Mouse (Mus musculus): ENCODE data around the gene Usp18.

- no peak for TF ChIP-seq POLR2A (IDR thresholded peaks at IDR 0.05; ENCODE audit: extremely low read depth, insufficient read depth, low read length)
- TF ChIP-seq CTCF (IDR thresholded peaks at IDR 0.05; ENCODE audit: extremely low read depth, insufficient read depth, low read length), result no peak
These were observed 54.2 kb downstream of the Usp18 start, which contains the start of gene Slc6a13 for GRCm38 (mm10) chr6:121299954-121300353.

All from cortical plate, adult 2 months (tissue).